Mouse (Mus musculus) heart, embryonic 12.5 days (tissue): Measurements from ENCODE around the gene Tbccd1. TPM values are rescaled to one million over a fixed set of nuclear protein-coding genes. Genes with fewer than 3 reads are reported as not detected.
"Not testable (repeated sequence)": the region's sequence is repeated elsewhere in the genome, so short reads cannot be mapped to it uniquely, and the experiment has no call there.

Experiments
- ATAC-seq: fragments of 200-750 bp; cut with Nextera tagmentation; 2 replicates; pipeline ENCODE4 v1.8.0; 2017; ENCODE audit warnings: moderate TSS enrichment, moderate library complexity; ENCODE audit not compliant: insufficient number of reproducible peaks, low FRiP score
- H3K27ac ChIP-seq: fragments of 300-500 bp; sonication (generic); 2 replicates; pipeline ENCODE4 v1.5.1; 2016; ENCODE audit warnings: mild to moderate bottlenecking, moderate library complexity; ENCODE audit not compliant: poor library complexity, severe bottlenecking
- H3K27me3 ChIP-seq: fragments of 300-500 bp; sonication (generic); replicated peaks from 2 replicates; pipeline ENCODE4 v1.6.1; 2016; ENCODE audit warnings: mild to moderate bottlenecking, moderate library complexity
- H3K36me3 ChIP-seq: fragments of 300-500 bp; sonication (generic); 2 replicates; pipeline ENCODE4 v1.6.1; 2016; ENCODE audit warnings: mild to moderate bottlenecking, moderate library complexity
- H3K4me1 ChIP-seq: fragments of 300-500 bp; sonication (generic); replicated peaks from 2 replicates; pipeline ENCODE4 v1.6.1; 2016; ENCODE audit warnings: mild to moderate bottlenecking
- H3K4me2 ChIP-seq: fragments of 300-500 bp; sonication (generic); 2 replicates; pipeline ENCODE4 v1.6.1; 2016; ENCODE audit warnings: mild to moderate bottlenecking, moderate library complexity
- H3K4me3 ChIP-seq: fragments of 300-500 bp; sonication (generic); 2 replicates; pipeline ENCODE4 v1.5.1; 2016; ENCODE audit warnings: mild to moderate bottlenecking
- H3K9ac ChIP-seq: fragments of 300-500 bp; sonication (generic); 2 replicates; pipeline ENCODE4 v1.6.1; 2016; ENCODE audit warnings: mild to moderate bottlenecking, moderate library complexity
- H3K9me3 ChIP-seq: fragments of 300-500 bp; sonication (generic); replicated peaks from 2 replicates; pipeline ENCODE4 v1.6.1; 2016; ENCODE audit warnings: mild to moderate bottlenecking, moderate library complexity
- WGBS: fragments of 180-500 bp; shearing (Covaris S2); methylation state at CpG from one replicate; pipeline ENCODE4 v1.1.7; 2016; 5-methylcytosine and 5-hydroxymethylcytosine counted together
- polyA plus RNA-seq: library from polyadenylated mRNA; unstranded; fragments of >200 nt; fragmentation: Nextera tagmentation; extraction: Ambion mirVana; gene quantifications from 2 replicates; pipeline ENCODE4 v1.2.1, GENCODE M21; 2016

Tbccd1 gene
- polyA plus RNA-seq, 1 experiment from 2014 or later = 19.2 TPM

DNA sequence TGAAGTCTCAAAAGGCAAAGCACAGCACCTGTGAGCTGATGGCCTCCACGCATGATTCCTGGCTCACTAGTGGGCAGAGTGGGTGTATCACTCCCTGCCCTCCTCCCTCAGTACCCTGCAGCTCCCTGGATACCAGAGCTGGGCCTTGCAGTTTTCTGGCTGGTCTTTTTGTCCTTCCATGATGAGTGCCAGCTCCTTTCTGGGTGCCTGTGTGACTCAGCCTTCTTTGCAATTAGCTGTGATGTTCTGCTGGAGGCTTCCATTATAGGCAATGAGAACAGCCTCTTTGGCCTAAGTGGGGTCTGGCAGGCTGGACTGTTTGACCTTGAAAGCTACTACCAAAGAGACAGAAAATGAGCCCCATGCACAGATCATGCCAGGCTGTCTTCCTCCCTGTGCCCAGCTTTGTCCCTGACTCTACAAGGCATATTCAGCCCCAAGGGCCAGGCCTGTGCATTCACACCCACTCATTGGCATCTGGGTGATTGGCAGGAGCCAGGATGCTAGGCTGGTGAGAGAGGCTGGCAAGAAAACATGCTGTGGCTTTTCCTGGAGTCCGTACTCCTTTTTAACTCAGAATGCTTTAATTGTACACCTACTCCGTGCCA is 78.1 kb downstream of the Tbccd1 start:
- WGBS = 80% methylated on average over 3 of the region's 3 CpGs
- Histone ChIP-seq H3K27me3 (no peaks in the 10 kb centered on the region), H3K9me3 (peaks cover 17% of the 10 kb centered on the region; the same call in 1 of the 2 replicates), H3K4me1 (0 out of 2 replicates have a peak, but pooled peaks cover 5% of the 10 kb centered on the region), H3K9ac (no peak overlapping the region), H3K27ac (no peak overlapping the region), H3K4me3 (no peak overlapping the region), H3K36me3 (no peaks in the 10 kb centered on the region), H3K4me2 (no peak overlapping the region)
- no peak for ATAC-seq

DNA sequence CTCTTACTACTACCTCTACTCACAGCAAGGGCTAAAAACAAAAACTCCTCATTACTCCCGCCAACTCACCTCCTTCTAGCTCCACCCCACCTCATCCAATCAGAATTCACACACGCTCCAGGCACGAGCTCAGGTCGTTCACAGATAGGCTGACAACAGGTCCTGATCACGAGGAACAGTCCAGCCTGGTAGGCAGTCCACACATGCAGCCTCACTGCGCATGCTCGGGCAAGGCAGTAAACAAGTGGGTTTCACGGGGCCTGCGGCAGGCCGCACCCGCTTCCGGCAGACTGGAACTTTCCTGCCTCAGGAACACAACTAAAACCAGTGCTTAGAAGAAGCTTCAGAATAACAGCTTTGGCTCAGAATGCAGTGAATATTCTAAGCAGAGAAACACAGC is 79.2 kb downstream of the Tbccd1 start:
- H3K36me3 ChIP-seq, H3K27ac ChIP-seq, H3K27me3 ChIP-seq, H3K4me2 ChIP-seq, H3K4me3 ChIP-seq, H3K9ac ChIP-seq, ATAC-seq: not testable (repeated sequence)
- WGBS = 84% methylated on average over 12 of the region's 12 CpGs
- peaks cover 11% of the 10 kb centered on the region for H3K4me1 ChIP-seq
- peaks cover 17% of the 10 kb centered on the region; the same call in 1 of the 2 replicates for H3K9me3 ChIP-seq

DNA sequence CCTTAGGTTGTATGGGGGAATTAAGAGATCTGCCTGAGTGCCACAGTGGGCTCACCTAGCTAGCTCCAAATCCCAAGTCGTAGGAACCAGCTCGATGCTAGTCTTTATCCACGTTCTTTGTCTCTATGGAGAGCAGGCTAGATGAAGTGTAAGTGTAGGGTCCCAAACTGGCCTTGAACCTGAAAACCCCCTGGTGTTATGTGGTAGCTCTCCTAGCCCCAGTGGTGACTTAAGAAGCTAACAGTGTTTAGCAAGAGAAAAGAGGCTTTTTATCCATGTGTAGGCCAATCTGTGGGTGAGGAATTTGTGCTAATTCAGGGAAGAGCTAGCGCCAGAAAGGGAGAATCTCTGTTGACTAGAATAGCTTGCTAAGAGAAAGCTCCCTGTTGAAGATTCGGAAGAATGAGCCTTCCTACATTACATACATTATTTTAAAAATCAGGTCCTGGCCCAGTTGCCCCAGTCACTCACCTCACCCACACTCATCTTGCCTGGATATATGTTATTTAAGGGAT is 81.9 kb downstream of the Tbccd1 start:
- 66% methylated on average over 5 of the region's 5 CpGs for WGBS

DNA sequence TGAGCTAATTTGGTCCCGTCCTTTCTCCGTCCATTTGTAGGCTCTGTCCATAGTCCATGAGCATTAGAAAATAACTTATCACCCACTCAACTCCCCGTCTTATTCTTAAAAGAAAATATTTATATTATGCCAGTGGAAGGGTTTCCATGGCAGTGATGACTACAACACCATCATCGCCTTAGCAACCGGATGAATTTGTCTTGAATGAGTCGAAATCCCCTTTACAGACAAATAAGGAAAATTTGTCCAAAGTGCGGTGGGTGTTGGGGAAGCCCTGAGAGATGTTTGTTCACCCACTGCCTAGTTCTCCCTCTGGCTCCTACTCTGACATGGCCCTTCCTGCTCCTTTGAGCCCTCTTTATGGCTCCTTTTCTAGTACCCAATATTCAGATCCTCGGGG is 88.8 kb downstream of the Tbccd1 start:
- H3K4me2 ChIP-seq = no peak overlapping the region
- no peak overlapping the region for H3K4me3 ChIP-seq
- no peaks in the 10 kb centered on the region for H3K36me3 ChIP-seq
- no peak for ATAC-seq
- H3K9ac ChIP-seq = no peak overlapping the region
- 77% methylated on average over 8 of the region's 8 CpGs for WGBS
- H3K9me3 ChIP-seq = no peaks in the 10 kb centered on the region
- H3K4me1 ChIP-seq = peaks cover 14% of the 10 kb centered on the region
- no peaks in the 10 kb centered on the region for H3K27me3 ChIP-seq
- no peak overlapping the region for H3K27ac ChIP-seq

More for the DNA sequence above, 81.9 kb downstream of the Tbccd1 start:
- Histone ChIP-seq H3K4me3 (no peak overlapping the region), H3K9me3 (no peaks in the 10 kb centered on the region), H3K4me2 (no peak overlapping the region), H3K9ac (no peak overlapping the region), H3K4me1 (peaks cover 16% of the 10 kb centered on the region), H3K27me3 (no peaks in the 10 kb centered on the region), H3K27ac (no peak overlapping the region), H3K36me3 (no peaks in the 10 kb centered on the region)
- ATAC-seq = no peak

DNA sequence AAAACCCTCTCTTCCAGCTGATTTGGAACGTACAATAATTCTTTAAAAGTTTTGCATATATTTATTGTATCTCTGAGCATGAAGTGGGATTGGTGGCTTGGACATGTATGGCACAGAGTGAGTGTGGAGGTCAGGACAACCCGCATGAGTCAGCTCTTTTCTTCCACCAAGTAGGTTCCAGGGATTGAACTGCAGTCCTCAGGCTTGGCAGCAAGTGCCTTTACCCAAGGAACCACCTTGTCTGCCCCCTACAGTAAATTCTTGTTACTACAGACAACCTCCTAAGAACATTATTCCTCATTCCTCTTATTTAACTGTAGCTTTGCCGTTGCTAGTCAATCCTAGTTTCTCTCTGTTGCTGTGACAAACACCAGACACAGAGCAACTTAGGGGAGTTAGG is 90.1 kb downstream of the Tbccd1 start:
- H3K4me1 ChIP-seq = peaks cover 5% of the 10 kb centered on the region; the same call in 1 of the 2 replicates
- H3K36me3 ChIP-seq = no peaks in the 10 kb centered on the region
- H3K4me3 ChIP-seq = no peak overlapping the region
- no peak overlapping the region for H3K4me2 ChIP-seq
- H3K27me3 ChIP-seq = no peaks in the 10 kb centered on the region
- no peak overlapping the region for H3K27ac ChIP-seq
- H3K9me3 ChIP-seq = no peaks in the 10 kb centered on the region
- H3K9ac ChIP-seq = no peak overlapping the region
- 84% methylated on average over 3 of the region's 3 CpGs for WGBS
- no peak for ATAC-seq

DNA sequence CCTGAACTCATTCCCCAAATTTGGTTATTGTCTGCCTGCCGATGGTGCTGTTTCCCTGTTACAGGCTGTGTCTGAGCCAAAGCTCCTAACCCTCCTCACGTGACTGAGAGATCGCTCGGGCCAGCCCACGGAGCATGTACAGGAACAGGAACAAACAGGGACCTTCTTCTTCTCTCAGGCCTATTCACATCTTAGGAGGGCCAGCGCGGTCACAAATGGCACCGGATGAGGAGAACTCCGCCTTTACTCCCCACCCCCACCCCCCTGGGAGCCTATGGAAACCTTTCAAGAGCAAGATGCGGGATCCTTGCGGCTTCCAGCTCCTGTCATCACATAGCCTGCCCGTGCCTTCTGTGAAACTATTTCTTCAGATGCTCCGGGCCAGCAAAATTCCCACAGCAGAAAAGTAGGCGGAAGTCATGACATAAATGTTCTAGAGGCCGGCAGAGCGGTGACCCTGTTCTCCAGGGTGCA is 90.7 kb downstream of the Tbccd1 start:
- no peak for ATAC-seq
- Histone ChIP-seq H3K4me2 (peak overlapping the region; percentile 49), H3K9me3 (no peaks in the 10 kb centered on the region), H3K36me3 (no peaks in the 10 kb centered on the region), H3K27me3 (no peaks in the 10 kb centered on the region), H3K27ac (no peak overlapping the region), H3K4me1 (peaks cover 5% of the 10 kb centered on the region; the same call in 1 of the 2 replicates), H3K9ac (no peak overlapping the region), H3K4me3 (peak overlapping the region; percentile 17; the same call in 1 of the 2 replicates)
- WGBS = 47% methylated on average over 16 of the region's 16 CpGs

DNA sequence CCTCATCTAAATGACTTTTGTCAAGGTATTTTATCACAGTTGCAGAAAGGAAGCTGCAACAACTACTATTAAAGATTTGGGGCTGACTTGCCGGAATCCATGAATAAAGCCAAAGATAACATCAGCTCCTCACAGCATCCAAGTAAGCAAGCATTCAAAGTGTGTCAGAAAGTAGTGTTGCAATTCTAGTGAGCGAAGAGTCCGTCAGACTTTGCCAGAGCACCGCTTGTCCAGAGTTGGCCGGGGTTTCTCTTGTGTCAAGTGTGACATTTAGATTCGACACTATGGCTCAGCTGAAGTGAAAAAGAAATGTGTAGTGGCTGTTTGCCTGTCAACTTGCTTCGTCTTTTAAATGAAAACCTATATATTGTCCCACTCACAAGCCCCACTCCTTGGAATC is 91.9 kb downstream of the Tbccd1 start:
- H3K4me2 ChIP-seq = no peak overlapping the region
- H3K4me1 ChIP-seq = peaks cover 5% of the 10 kb centered on the region; the same call in 1 of the 2 replicates
- H3K9me3 ChIP-seq = peaks cover under 1% of the 10 kb centered on the region; the same call in 1 of the 2 replicates
- H3K9ac ChIP-seq = no peak overlapping the region
- H3K27ac ChIP-seq = no peak overlapping the region
- no peak for ATAC-seq
- 80% methylated on average over 7 of the region's 7 CpGs for WGBS
- no peaks in the 10 kb centered on the region for H3K27me3 ChIP-seq
- no peak overlapping the region for H3K4me3 ChIP-seq
- H3K36me3 ChIP-seq = no peaks in the 10 kb centered on the region

Other genes with a start within 250 kb of the Tbccd1 start
- 0.37 and 0.47 TPM in 2 replicates for gene Dgkg, start 200.4 kb downstream of the Tbccd1 start, polyA plus RNA-seq
- gene Crygs, start 46.1 kb downstream of the Tbccd1 start, polyA plus RNA-seq = not detected in 2 replicates
- gene Dnajb11, start 176 bp upstream of the Tbccd1 start, polyA plus RNA-seq = 130 and 138 TPM in 2 replicates
- gene Ahsg, start 33.6 kb upstream of the Tbccd1 start, polyA plus RNA-seq = 1.5 and 2.5 TPM in 2 replicates
- gene Fetub, start 60.7 kb upstream of the Tbccd1 start, polyA plus RNA-seq = not detected in 2 replicates
- gene Hrg, start 93.4 kb upstream of the Tbccd1 start, polyA plus RNA-seq = not detected in 2 replicates
- 0.34 and 0.42 TPM in 2 replicates for gene Kng2, start 171.8 kb upstream of the Tbccd1 start, polyA plus RNA-seq
- gene Kng1, start 200.2 kb upstream of the Tbccd1 start, polyA plus RNA-seq = 0.83 and 1.6 TPM in 2 replicates
- gene Eif4a2, start 249.8 kb upstream of the Tbccd1 start, polyA plus RNA-seq = 195 and 209 TPM in 2 replicates